Mouse (Mus musculus): ENCODE data around the gene Erlin1. TPM values are rescaled to one million over a fixed set of nuclear protein-coding genes. Genes with fewer than 3 reads are reported as not detected.

Gene Erlin1
- total RNA-seq (2023), result 6.0 TPM

GRCm38 (mm10) chr19:44069121-44069913 is at the start of gene Erlin1:
Gene Erlin1, minus strand, starts transcription at chr19:44069785.

GRCm38 (mm10) chr19:44106831-44107660 is 37.5 kb upstream of the Erlin1 start, which contains the start of gene Chuk:
Gene Chuk, minus strand, starts transcription at chr19:44107480.

GRCm38 (mm10) chr19:44028972-44029371 is 40.6 kb downstream of the Erlin1 start, which contains the start of gene Cyp2c23:
Gene Cyp2c23, minus strand, starts transcription at chr19:44029208.

GRCm38 (mm10) chr19:43986069-43986794 is 83.4 kb downstream of the Erlin1 start, which contains the start of gene Cpn1:
Gene Cpn1, minus strand, starts transcription at chr19:43986556.

Other genes starting within 250 kb of the Erlin1 start
- 11.3 TPM for gene Dnmbp, start 129.6 kb downstream of the Erlin1 start, total RNA-seq (2023)
- gene Cpn1, start 83.2 kb downstream of the Erlin1 start, total RNA-seq (2023), result not detected
- gene Cyp2c23, start 40.6 kb downstream of the Erlin1 start, total RNA-seq (2023), result not detected
- gene Chuk, start 37.7 kb upstream of the Erlin1 start, total RNA-seq (2023), result 78.1 TPM
- 20.5 TPM for gene Cwf19l1, start 66.1 kb upstream of the Erlin1 start, total RNA-seq (2023)
- 73.7 TPM for gene Bloc1s2, start 76.7 kb upstream of the Erlin1 start, total RNA-seq (2023)
- gene Pkd2l1, start 122.7 kb upstream of the Erlin1 start, total RNA-seq (2023), result not detected
- gene Scd3, start 133.5 kb upstream of the Erlin1 start, total RNA-seq (2023), result not detected
- 10.9 TPM for gene Scd2, start 223.9 kb upstream of the Erlin1 start, total RNA-seq (2023)

Measured in CD4-positive naive resting alpha-beta T cell, adult 76 days (primary cell).